Mouse (Mus musculus): ENCODE data around the gene St6galnac3. TPM values are rescaled to one million over a fixed set of nuclear protein-coding genes. Genes with fewer than 3 reads are reported as not detected.

Gene St6galnac3
- polyA plus RNA-seq, 1 experiment from 2014 or later: 4.5 TPM

- Histone ChIP-seq H3K4me1 (replicated peaks; ENCODE audit: control insufficient read depth, insufficient read depth) (no peaks in the 10 kb centered on the region), H3K9ac (ENCODE audit: low read length) (no peak overlapping the region), H3K4me2 (replicated peaks; ENCODE audit: low read depth) (no peak overlapping the region), H3K4me3 (ENCODE audit: low read depth, low read length) (no peak overlapping the region), H3K27me3 (ENCODE audit: control insufficient read depth, insufficient read depth, low read length) (no peaks in the 10 kb centered on the region), H3K36me3 (ENCODE audit: control insufficient read depth, insufficient read depth, low read length) (no peaks in the 10 kb centered on the region), H3K27ac (replicated peaks) (no peak overlapping the region), H3K9me3 (ENCODE audit: control insufficient read depth, low read length) (no peaks in the 10 kb centered on the region)
- DNase-seq (ENCODE audit: low spot score) (no peak), ATAC-seq (ENCODE audit: low FRiP score, low TSS enrichment) (no peak)
- WGBS: 70% methylated on average over 3 of the region's 3 CpGs
- TF ChIP-seq CTCF (IDR thresholded peaks at IDR 0.05; ENCODE audit: low read depth): no peak
Observed at GRCm38 (mm10) chr3:153480005-153480635, 244.9 kb downstream of the St6galnac3 start.

GRCm38 (mm10) chr3:153475919-153476318 is 249.1 kb downstream of the St6galnac3 start:
- no peak overlapping the region for H3K4me3 ChIP-seq (ENCODE audit: low read depth, low read length)
- DNase-seq (ENCODE audit: low spot score) (no peak), ATAC-seq (ENCODE audit: low FRiP score, low TSS enrichment) (no peak)
- H3K27me3 ChIP-seq (ENCODE audit: control insufficient read depth, insufficient read depth, low read length): no peaks in the 10 kb centered on the region
- no peak overlapping the region for H3K9ac ChIP-seq (ENCODE audit: low read length)
- no peak overlapping the region for H3K27ac ChIP-seq (replicated peaks)
- WGBS: 93% methylated on average over 9 of the region's 9 CpGs
- H3K4me2 ChIP-seq (replicated peaks; ENCODE audit: low read depth): no peak overlapping the region
- no peaks in the 10 kb centered on the region for H3K36me3 ChIP-seq (ENCODE audit: control insufficient read depth, insufficient read depth, low read length)
- TF ChIP-seq CTCF (IDR thresholded peaks at IDR 0.05; ENCODE audit: low read depth) (no peak), EP300 (optimal IDR thresholded peaks at IDR 0.05) (no peak)
- no peaks in the 10 kb centered on the region for H3K9me3 ChIP-seq (ENCODE audit: control insufficient read depth, low read length)
- H3K4me1 ChIP-seq (replicated peaks; ENCODE audit: control insufficient read depth, insufficient read depth): no peaks in the 10 kb centered on the region

- Histone ChIP-seq H3K9me3 (ENCODE audit: control insufficient read depth, low read length) (no peaks in the 10 kb centered on the region), H3K4me3 (ENCODE audit: low read depth, low read length) (no peak overlapping the region), H3K9ac (ENCODE audit: low read length) (no peak overlapping the region), H3K27ac (replicated peaks) (no peak overlapping the region), H3K27me3 (ENCODE audit: control insufficient read depth, insufficient read depth, low read length) (no peaks in the 10 kb centered on the region), H3K4me1 (replicated peaks; ENCODE audit: control insufficient read depth, insufficient read depth) (no peaks in the 10 kb centered on the region), H3K36me3 (ENCODE audit: control insufficient read depth, insufficient read depth, low read length) (no peaks in the 10 kb centered on the region), H3K4me2 (replicated peaks; ENCODE audit: low read depth) (no peak overlapping the region)
- ATAC-seq (ENCODE audit: low FRiP score, low TSS enrichment): no peak
- WGBS: 94% methylated on average over 20 of the region's 20 CpGs
- peak; percentile 5 for DNase-seq (ENCODE audit: low spot score)
- TF ChIP-seq CTCF (IDR thresholded peaks at IDR 0.05; ENCODE audit: low read depth) (no peak), EP300 (optimal IDR thresholded peaks at IDR 0.05) (no peak)
Observed at GRCm38 (mm10) chr3:153475461-153475860, 249.5 kb downstream of the St6galnac3 start.

GRCm38 (mm10) chr3:153472583-153473471 is 252.1 kb downstream of the St6galnac3 start:
- ATAC-seq (ENCODE audit: low FRiP score, low TSS enrichment) (no peak), DNase-seq (ENCODE audit: low spot score) (no peak)
- Histone ChIP-seq H3K9ac (ENCODE audit: low read length) (no peak overlapping the region), H3K36me3 (ENCODE audit: control insufficient read depth, insufficient read depth, low read length) (no peaks in the 10 kb centered on the region), H3K4me3 (ENCODE audit: low read depth, low read length) (no peak overlapping the region), H3K9me3 (ENCODE audit: control insufficient read depth, low read length) (no peaks in the 10 kb centered on the region), H3K4me1 (replicated peaks; ENCODE audit: control insufficient read depth, insufficient read depth) (no peaks in the 10 kb centered on the region), H3K27me3 (ENCODE audit: control insufficient read depth, insufficient read depth, low read length) (no peaks in the 10 kb centered on the region), H3K27ac (replicated peaks) (no peak overlapping the region), H3K4me2 (replicated peaks; ENCODE audit: low read depth) (no peak overlapping the region)
- TF ChIP-seq CTCF (IDR thresholded peaks at IDR 0.05; ENCODE audit: low read depth) (no peak), EP300 (optimal IDR thresholded peaks at IDR 0.05) (no peak)
- WGBS: 79% methylated on average over 11 of the region's 11 CpGs

- ATAC-seq (ENCODE audit: low FRiP score, low TSS enrichment): no peak
- DNase-seq (ENCODE audit: low spot score): no peak
- 69% methylated on average over 6 of the region's 6 CpGs for WGBS
- Histone ChIP-seq H3K4me2 (replicated peaks; ENCODE audit: low read depth) (no peak overlapping the region), H3K27me3 (ENCODE audit: control insufficient read depth, insufficient read depth, low read length) (no peaks in the 10 kb centered on the region), H3K36me3 (ENCODE audit: control insufficient read depth, insufficient read depth, low read length) (no peaks in the 10 kb centered on the region), H3K4me1 (replicated peaks; ENCODE audit: control insufficient read depth, insufficient read depth) (no peaks in the 10 kb centered on the region), H3K9ac (ENCODE audit: low read length) (no peak overlapping the region), H3K4me3 (ENCODE audit: low read depth, low read length) (no peak overlapping the region), H3K27ac (replicated peaks) (no peak overlapping the region), H3K9me3 (ENCODE audit: control insufficient read depth, low read length) (no peaks in the 10 kb centered on the region)
- TF ChIP-seq CTCF (IDR thresholded peaks at IDR 0.05; ENCODE audit: low read depth) (no peak), EP300 (optimal IDR thresholded peaks at IDR 0.05) (no peak)
Observed at GRCm38 (mm10) chr3:153463849-153464248, 261.1 kb downstream of the St6galnac3 start.

GRCm38 (mm10) chr3:153460173-153460572 is 264.8 kb downstream of the St6galnac3 start:
- no peaks in the 10 kb centered on the region for H3K27me3 ChIP-seq (ENCODE audit: control insufficient read depth, insufficient read depth, low read length)
- H3K4me2 ChIP-seq (replicated peaks; ENCODE audit: low read depth): no peak overlapping the region
- no peaks in the 10 kb centered on the region for H3K36me3 ChIP-seq (ENCODE audit: control insufficient read depth, insufficient read depth, low read length)
- no peaks in the 10 kb centered on the region for H3K9me3 ChIP-seq (ENCODE audit: control insufficient read depth, low read length)
- no peak overlapping the region for H3K4me3 ChIP-seq (ENCODE audit: low read depth, low read length)
- 96% methylated on average over 4 of the region's 4 CpGs for WGBS
- no peak for ATAC-seq (ENCODE audit: low FRiP score, low TSS enrichment)
- no peak overlapping the region for H3K9ac ChIP-seq (ENCODE audit: low read length)
- no peaks in the 10 kb centered on the region for H3K4me1 ChIP-seq (replicated peaks; ENCODE audit: control insufficient read depth, insufficient read depth)
- no peak for DNase-seq (ENCODE audit: low spot score)
- H3K27ac ChIP-seq (replicated peaks): no peak overlapping the region
- TF ChIP-seq EP300 (optimal IDR thresholded peaks at IDR 0.05) (no peak), CTCF (IDR thresholded peaks at IDR 0.05; ENCODE audit: low read depth) (no peak)
